Mouse (Mus musculus) liver, embryonic 11.5 days (tissue): ENCODE data around the gene Plb1. TPM values are rescaled to one million over a fixed set of nuclear protein-coding genes. Genes with fewer than 3 reads are reported as not detected.

ENCODE experiments used
- ATAC-seq: fragments of 200-750 bp; cut with Nextera tagmentation; replicated peaks from 2 replicates; pipeline ENCODE4 v1.8.0; 2017; ENCODE audit warnings: moderate number of reproducible peaks, mild to moderate bottlenecking, moderate TSS enrichment, moderate library complexity; ENCODE audit not compliant: low FRiP score
- DNase-seq: peaks from one replicate; pipeline ENCODE4 v3.0.0-alpha.2; 2017; ENCODE audit warnings: low spot score
- H3K27ac ChIP-seq: fragments of 300-500 bp; sonication (generic); 2 replicates; pipeline ENCODE4 v1.5.1; 2014; ENCODE audit warnings: mild to moderate bottlenecking, low read depth, low read length, control low read depth
- H3K27me3 ChIP-seq: fragments of 300-500 bp; sonication (generic); replicated peaks from 2 replicates; pipeline ENCODE4 v1.6.1; 2014; ENCODE audit warnings: low read length, mixed read lengths; ENCODE audit not compliant: control insufficient read depth, insufficient read depth
- H3K36me3 ChIP-seq: fragments of 300-500 bp; sonication (generic); 2 replicates; pipeline ENCODE4 v1.6.1; 2014; ENCODE audit warnings: mild to moderate bottlenecking, low read length, moderate library complexity, mixed read lengths; ENCODE audit not compliant: control insufficient read depth, insufficient read depth
- H3K4me1 ChIP-seq: fragments of 300-500 bp; sonication (generic); replicated peaks from 2 replicates; pipeline ENCODE4 v1.6.1; 2014; ENCODE audit warnings: low read length, mixed read lengths; ENCODE audit not compliant: control insufficient read depth, insufficient read depth
- H3K4me2 ChIP-seq: fragments of 300-500 bp; sonication (generic); 2 replicates; pipeline ENCODE4 v1.6.1; 2014; ENCODE audit warnings: mild to moderate bottlenecking, control low read depth, moderate library complexity
- H3K4me3 ChIP-seq: fragments of 300-500 bp; sonication (generic); 2 replicates; pipeline ENCODE4 v1.5.1; 2014; ENCODE audit warnings: low read depth, low read length, control low read depth
- H3K9ac ChIP-seq: fragments of 300-500 bp; sonication (generic); 2 replicates; pipeline ENCODE4 v1.6.1; 2014; ENCODE audit warnings: low read depth, low read length, control low read depth
- H3K9me3 ChIP-seq: fragments of 300-500 bp; sonication (generic); 2 replicates; pipeline ENCODE4 v1.6.1; 2016; ENCODE audit warnings: low read length, inconsistent platforms, mixed read lengths; ENCODE audit not compliant: control insufficient read depth
- WGBS: fragments of 180-500 bp; shearing (Covaris S2); extraction: QIAGEN DNeasy Blood & Tissue Kit; methylation state at CpG from one replicate; pipeline ENCODE4 v1.1.7; 2014; 5-methylcytosine and 5-hydroxymethylcytosine counted together
- polyA plus RNA-seq: library from polyadenylated mRNA; unstranded; fragments of >200 nt; fragmentation: Nextera tagmentation; extraction: Ambion mirVana; gene quantifications from 2 replicates; pipeline ENCODE4 v1.2.1, GENCODE M21; 2014

Plb1 gene
- polyA plus RNA-seq, 1 experiment from 2014 or later: not detected

DNA sequence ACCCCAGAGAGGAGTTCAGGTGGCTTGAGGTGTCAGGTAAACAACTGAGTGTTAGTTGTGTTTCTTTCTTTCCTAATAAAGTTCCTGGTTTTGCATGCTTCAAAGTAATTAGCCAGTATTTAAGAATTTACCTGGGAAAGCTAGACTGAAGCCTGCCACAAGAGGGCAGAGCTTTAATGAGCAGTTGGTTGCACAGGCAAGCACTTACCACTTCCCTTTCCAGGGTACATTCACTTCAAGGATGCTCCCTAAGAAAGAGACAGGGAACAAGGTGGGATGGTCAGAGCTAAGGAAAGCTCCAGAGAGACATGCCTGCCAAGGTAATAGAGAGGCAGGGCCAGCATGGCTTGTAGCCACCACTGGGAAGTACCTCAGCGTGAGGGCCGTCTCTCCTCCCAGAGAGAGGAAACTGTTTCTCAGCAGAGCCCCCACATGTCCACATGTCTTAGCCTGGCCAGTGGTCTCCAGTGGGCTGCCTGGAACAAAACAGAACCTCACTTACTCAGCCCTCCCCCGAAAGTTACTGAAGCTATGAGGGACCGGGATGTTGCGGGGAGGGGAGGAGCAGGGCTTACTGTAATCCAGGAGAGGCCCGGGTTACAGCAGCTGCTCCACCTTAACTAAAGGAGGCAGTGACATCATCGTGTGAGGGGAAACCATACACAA, 89.8 kb downstream of the Plb1 start:
- no peak overlapping the region for H3K4me2 ChIP-seq
- no peaks in the 10 kb centered on the region for H3K27me3 ChIP-seq
- H3K9me3 ChIP-seq: no peaks in the 10 kb centered on the region
- no peak for DNase-seq
- H3K27ac ChIP-seq: no peak overlapping the region
- no peaks in the 10 kb centered on the region for H3K4me1 ChIP-seq
- ATAC-seq: no peak
- H3K36me3 ChIP-seq: no peaks in the 10 kb centered on the region
- 50% methylated on average over 7 of the region's 7 CpGs for WGBS
- no peak overlapping the region for H3K4me3 ChIP-seq
- H3K9ac ChIP-seq: no peak overlapping the region

DNA sequence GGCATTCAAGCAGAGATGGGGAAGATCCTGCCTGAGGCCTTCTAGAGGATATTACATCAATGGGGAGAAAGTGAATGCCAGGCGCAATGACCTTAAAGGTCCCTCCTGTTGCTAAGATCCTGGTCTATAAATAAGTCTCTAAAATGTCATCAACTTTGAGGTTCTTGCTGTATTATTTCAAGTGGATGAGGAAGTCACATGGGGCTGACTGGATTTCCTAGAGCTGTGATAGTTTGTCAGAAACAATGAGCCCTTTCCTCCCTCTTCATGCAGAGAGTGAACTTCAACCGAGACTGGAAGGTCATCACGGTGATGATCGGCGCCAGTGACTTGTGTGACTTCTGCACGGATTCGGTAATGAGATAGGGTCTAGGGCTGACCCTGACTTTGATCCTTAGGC, 95.6 kb downstream of the Plb1 start:
- DNase-seq (no peak), ATAC-seq (no peak)
- no peaks in the 10 kb centered on the region for H3K9me3 ChIP-seq
- no peak overlapping the region for H3K9ac ChIP-seq
- no peaks in the 10 kb centered on the region for H3K27me3 ChIP-seq
- 87% methylated on average over 7 of the region's 7 CpGs for WGBS
- no peaks in the 10 kb centered on the region for H3K4me1 ChIP-seq
- H3K36me3 ChIP-seq: no peaks in the 10 kb centered on the region
- no peak overlapping the region for H3K4me2 ChIP-seq
- no peak overlapping the region for H3K27ac ChIP-seq
- H3K4me3 ChIP-seq: no peak overlapping the region

DNA sequence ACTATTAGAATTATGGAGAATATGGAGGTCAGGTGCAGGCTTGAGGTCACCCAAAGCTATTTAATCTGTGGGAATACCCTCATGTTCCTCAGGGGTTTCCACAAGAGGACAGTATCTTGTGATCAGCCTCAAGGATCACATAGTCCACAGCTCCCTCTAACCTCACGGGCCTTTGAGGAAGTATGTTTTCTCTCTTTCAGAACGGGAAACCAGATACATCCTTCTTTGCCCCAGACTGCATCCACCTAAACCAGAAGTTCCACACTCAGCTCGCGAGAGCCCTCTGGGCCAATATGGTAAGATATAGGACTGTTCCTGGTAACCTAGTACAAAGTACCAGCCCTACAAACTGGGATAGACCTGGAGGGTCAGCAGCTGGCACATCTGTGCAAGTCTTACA, 100.1 kb downstream of the Plb1 start:
- no peak overlapping the region for H3K27ac ChIP-seq
- no peak overlapping the region for H3K9ac ChIP-seq
- no peaks in the 10 kb centered on the region for H3K27me3 ChIP-seq
- 53% methylated on average over 4 of the region's 4 CpGs for WGBS
- H3K36me3 ChIP-seq: no peaks in the 10 kb centered on the region
- no peak for DNase-seq
- no peak overlapping the region for H3K4me3 ChIP-seq
- no peaks in the 10 kb centered on the region for H3K9me3 ChIP-seq
- H3K4me1 ChIP-seq: no peaks in the 10 kb centered on the region; the same call in 1 of the 2 replicates
- no peak for ATAC-seq
- no peak overlapping the region for H3K4me2 ChIP-seq

DNA sequence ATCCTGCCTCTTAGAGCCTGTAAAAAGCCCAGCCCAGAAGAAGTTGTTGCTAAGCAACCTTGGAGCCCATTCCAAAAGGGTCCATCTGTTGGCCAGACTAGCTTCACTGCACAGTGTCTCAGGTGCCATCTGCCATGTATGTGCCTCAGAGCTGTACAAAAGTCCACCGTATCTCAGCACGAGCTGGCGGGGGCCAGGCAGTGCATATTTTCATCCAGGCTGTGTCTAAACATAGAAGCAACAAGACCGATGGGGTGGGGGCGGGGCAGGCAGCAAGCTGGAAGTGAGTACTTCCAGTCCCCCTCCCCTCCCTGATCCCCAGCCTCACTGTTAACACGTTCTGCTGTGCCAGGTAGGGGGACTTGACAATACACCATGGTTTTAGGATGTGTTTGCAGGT, 102.7 kb downstream of the Plb1 start:
- no peak for DNase-seq
- Histone ChIP-seq H3K9ac (no peak overlapping the region), H3K9me3 (no peaks in the 10 kb centered on the region), H3K27me3 (no peaks in the 10 kb centered on the region), H3K4me1 (no peaks in the 10 kb centered on the region; the same call in 1 of the 2 replicates), H3K4me3 (no peak overlapping the region), H3K27ac (no peak overlapping the region), H3K36me3 (no peaks in the 10 kb centered on the region), H3K4me2 (no peak overlapping the region)
- 28% methylated on average over 6 of the region's 6 CpGs for WGBS
- no peak for ATAC-seq

DNA sequence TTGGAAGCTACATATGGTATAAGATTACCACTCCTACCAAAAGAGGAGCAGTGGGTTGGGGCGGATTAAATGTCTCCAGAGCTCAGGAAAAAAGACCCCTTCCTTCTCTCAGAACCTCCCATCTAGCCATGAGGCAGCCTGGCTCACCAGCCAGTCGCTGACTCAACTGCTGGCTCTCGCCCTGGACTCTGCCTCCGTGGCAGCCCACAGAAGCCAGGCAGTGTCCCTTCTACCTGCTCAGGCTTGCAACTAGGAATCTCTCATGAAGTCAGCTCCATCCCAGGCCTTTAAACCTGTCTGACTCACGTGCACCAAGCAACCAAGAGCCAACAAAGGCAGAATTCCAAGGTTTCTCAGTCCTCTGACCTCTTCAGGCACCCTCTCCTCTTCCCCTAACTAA, 103.6 kb downstream of the Plb1 start:
- no peak overlapping the region for H3K9ac ChIP-seq
- ATAC-seq (no peak), DNase-seq (no peak)
- H3K27me3 ChIP-seq: no peaks in the 10 kb centered on the region
- H3K4me3 ChIP-seq: no peak overlapping the region
- H3K27ac ChIP-seq: no peak overlapping the region
- WGBS: 52% methylated on average over 5 of the region's 5 CpGs
- H3K4me2 ChIP-seq: no peak overlapping the region
- no peaks in the 10 kb centered on the region for H3K36me3 ChIP-seq
- H3K9me3 ChIP-seq: no peaks in the 10 kb centered on the region
- H3K4me1 ChIP-seq: no peaks in the 10 kb centered on the region; the same call in 1 of the 2 replicates

DNA sequence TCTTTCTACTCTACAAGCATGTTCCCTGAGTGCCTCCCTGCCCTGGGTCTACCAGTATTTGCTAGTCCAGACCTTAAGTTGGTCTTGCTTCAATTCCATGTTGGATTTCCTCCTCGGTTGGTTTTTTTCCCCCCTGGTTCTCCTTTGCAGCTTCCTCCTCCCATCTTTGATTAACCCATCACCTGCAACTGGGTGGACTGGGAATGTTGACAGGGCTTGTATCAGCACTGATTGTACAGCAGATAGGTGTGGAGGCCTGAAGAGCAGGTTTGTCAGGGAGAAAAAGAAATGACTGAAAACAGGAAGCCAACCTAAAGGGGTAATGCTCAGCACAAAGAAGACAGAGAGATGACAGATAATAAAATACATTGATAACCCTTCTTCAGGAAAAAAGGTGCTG, 104.8 kb downstream of the Plb1 start:
- H3K4me3 ChIP-seq: no peak overlapping the region
- no peaks in the 10 kb centered on the region for H3K9me3 ChIP-seq
- no peaks in the 10 kb centered on the region for H3K36me3 ChIP-seq
- DNase-seq (no peak), ATAC-seq (no peak)
- no peak overlapping the region for H3K27ac ChIP-seq
- WGBS: 50% methylated on average over 1 of the region's 1 CpGs
- H3K9ac ChIP-seq: no peak overlapping the region
- no peaks in the 10 kb centered on the region; the same call in 1 of the 2 replicates for H3K4me1 ChIP-seq
- no peaks in the 10 kb centered on the region for H3K27me3 ChIP-seq
- no peak overlapping the region for H3K4me2 ChIP-seq

DNA sequence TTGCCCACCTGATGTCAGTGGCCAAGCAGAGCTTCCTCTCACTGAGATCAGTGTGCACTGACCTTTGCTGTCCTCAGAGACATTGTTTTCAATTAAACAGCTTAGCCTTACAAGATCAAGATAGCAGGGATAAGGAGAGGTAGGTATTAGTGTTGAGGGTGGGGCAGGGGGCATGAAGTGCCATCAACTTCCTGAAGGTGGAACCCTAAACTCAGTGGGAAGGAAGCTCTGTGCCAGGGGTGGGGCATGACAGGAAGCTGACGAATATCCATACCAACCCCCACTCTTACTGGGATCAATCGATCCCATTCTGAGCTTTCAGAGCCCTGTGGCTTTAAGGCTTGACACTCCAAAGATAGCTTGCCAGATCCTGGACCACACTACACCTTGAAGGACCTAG, 105.8 kb downstream of the Plb1 start:
- Histone ChIP-seq H3K4me2 (no peak overlapping the region), H3K27ac (no peak overlapping the region), H3K9ac (no peak overlapping the region), H3K9me3 (no peaks in the 10 kb centered on the region), H3K4me1 (no peaks in the 10 kb centered on the region; the same call in 1 of the 2 replicates), H3K27me3 (no peaks in the 10 kb centered on the region), H3K36me3 (no peaks in the 10 kb centered on the region), H3K4me3 (no peak overlapping the region)
- no peak for ATAC-seq
- WGBS: 25% methylated on average over 2 of the region's 2 CpGs
- no peak for DNase-seq

DNA sequence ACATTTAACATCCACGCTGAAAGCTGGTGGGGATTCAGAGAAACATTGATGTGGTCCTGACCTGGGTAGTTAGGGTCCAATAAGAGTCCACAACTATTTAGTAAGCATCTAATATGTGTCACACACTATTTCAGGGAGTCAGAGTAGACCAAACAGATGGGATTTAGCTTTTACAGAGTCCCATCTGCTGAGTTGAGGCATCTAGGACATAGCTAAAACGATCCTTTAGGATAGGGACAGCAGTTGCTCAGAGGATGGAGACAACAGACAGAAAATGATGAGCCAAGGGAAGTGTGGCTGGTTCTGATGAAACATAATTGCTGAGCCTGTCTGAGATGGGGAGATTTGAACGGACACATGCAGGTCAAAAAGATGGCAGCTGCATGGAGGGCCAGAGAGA, 106.3 kb downstream of the Plb1 start:
- H3K4me3 ChIP-seq: no peak overlapping the region
- no peaks in the 10 kb centered on the region for H3K27me3 ChIP-seq
- H3K4me1 ChIP-seq: no peaks in the 10 kb centered on the region; the same call in 1 of the 2 replicates
- no peak overlapping the region for H3K4me2 ChIP-seq
- no peak overlapping the region for H3K9ac ChIP-seq
- WGBS: 72% methylated on average over 3 of the region's 3 CpGs
- H3K36me3 ChIP-seq: no peaks in the 10 kb centered on the region
- no peak overlapping the region for H3K27ac ChIP-seq
- H3K9me3 ChIP-seq: no peaks in the 10 kb centered on the region
- DNase-seq (no peak), ATAC-seq (no peak)

DNA sequence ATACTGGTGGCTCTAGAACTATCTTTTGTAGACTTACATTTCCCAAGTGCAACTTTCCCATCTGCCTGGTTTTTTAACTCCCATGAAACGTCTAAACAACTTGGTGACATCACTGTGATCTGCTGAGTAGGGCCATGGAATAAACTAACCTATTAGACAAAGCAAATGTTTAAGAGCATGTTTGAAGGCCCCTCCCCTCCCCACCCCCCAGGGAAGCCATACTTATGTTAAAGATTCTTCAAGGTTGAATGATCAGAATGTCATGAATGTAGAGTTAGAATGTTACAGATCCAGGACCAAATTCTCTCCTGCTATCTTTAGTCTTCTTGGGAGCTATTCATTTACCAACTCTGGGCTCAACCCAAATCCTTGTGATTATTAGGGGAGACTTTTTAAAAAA, 107.7 kb downstream of the Plb1 start:
- ATAC-seq (no peak), DNase-seq (no peak)
- H3K4me2 ChIP-seq: no peak overlapping the region
- no peaks in the 10 kb centered on the region for H3K27me3 ChIP-seq
- no peak overlapping the region for H3K4me3 ChIP-seq
- no peaks in the 10 kb centered on the region; the same call in 1 of the 2 replicates for H3K4me1 ChIP-seq
- no peaks in the 10 kb centered on the region for H3K9me3 ChIP-seq
- no peak overlapping the region for H3K27ac ChIP-seq
- H3K36me3 ChIP-seq: no peaks in the 10 kb centered on the region
- WGBS: 54% methylated on average over 1 of the region's 1 CpGs
- no peak overlapping the region for H3K9ac ChIP-seq
